Mouse (Mus musculus): Measurements from ENCODE around the gene Serpinf1.
"Not testable (repeated sequence)": the region's sequence is repeated elsewhere in the genome, so short reads cannot be mapped to it uniquely, and the experiment has no call there.

Gene Serpinf1

GRCm38 (mm10) chr11:75421375-75422012 is 1.0 kb downstream of the Serpinf1 start:
- no peak for DNase-seq (ENCODE audit: low spot score in 2 of 2)

DNA sequence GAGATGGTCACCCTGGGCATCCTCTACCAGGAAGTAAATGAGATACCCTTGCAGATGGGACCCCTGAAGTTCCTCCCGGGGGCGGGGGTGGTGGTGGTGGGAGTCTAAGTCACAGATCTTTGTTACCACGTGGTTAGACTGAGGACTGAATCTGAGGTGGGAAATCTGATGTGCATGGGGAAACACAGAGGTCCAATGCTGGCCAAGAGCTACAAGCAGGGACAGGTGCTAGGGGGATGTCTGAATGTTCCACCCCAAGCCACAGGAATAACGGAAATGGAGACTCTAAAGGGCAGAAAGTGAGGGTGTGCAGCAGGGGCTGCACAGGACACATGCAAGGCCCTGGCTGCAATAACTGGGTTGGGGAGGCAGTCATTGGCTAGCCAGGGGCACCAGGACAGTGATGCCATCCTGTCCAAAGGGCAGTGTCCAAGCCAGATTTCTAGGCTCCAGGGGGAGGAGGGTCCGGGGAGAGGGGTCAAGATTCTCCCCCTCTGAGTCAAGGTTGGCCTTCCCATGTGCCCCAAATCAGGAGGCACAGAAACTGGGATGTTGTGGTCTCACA is 1.6 kb downstream of the Serpinf1 start:
- no peak for DNase-seq (ENCODE audit: low spot score in 2 of 2)

- DNase-seq (ENCODE audit: low spot score in 2 of 2): no peak
These were observed 2.5 kb downstream of the Serpinf1 start for GRCm38 (mm10) chr11:75420037-75420436.

DNA sequence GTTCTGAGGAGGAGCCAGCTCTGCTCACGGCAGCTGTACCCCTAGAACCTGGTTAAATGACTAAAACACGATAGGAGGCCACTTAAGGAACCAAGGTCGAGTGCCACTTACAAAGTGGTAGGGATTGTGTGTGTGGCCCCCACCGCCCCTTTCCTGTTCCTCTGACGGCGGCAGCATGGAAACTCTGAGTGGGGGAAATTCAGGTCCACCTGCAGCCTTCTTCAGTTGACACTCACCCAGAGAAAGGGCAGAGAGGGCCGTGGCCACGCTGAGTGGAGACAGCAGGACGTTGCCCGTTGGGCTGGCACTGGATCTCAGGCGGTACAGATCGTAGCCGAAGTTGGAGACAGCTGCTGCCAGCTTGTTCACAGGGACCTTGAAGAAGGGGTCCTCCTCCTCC is 6.5 kb downstream of the Serpinf1 start:
- DNase-seq (ENCODE audit: low spot score in 2 of 2): no peak

- peak; percentile 22 to 33 for DNase-seq (ENCODE audit: low spot score in 2 of 2)
These were observed 7.4 kb downstream of the Serpinf1 start for GRCm38 (mm10) chr11:75415096-75415495.

DNA sequence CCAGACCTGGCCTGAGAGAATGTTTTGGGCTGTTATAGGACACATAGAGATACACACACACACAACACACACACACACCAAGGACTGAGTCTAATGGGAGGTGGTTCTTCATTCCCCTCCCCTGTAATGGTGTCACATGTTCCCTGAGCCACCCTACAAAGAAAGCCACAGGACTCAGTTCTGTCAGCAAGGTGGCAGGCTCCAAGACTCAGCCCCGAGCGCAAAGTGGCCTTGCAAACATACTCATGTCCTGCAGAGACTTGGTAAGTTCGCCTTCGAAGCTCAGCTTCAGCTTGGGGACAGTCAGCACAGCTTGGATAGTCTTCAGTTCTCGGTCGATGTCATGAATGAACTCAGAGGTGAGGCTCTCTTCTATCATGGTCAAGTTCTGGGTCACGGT is 11.9 kb downstream of the Serpinf1 start:
- DNase-seq (ENCODE audit: low spot score in 2 of 2): peak; percentile 39 to 48

GRCm38 (mm10) chr11:75409679-75410575 is 12.6 kb downstream of the Serpinf1 start:
- DNase-seq (ENCODE audit: low spot score in 2 of 2): peak; percentile 61 to 68

DNA sequence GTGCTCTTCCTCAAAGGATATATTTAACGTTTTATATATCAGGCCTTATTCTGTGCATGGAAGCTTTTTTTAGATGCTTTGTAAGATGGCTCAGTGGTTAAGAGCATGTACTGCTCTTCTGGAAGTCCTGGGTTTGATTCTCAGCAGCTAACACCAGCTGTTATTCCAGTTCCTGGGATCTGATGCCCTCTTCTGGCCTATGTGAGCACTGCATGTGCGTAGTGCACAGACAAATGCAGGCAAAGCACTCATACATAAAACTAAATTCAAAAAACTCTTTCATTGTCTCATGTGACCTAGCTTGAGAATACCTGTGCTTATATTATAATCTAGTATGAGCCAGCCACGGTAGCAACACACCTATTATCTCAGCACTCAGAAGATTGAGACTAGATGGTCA is 15.6 kb downstream of the Serpinf1 start:
- peak; percentile 64 to 82 for DNase-seq (ENCODE audit: low spot score in 2 of 2)

- no peak for DNase-seq (ENCODE audit: low spot score in 2 of 2)
These were observed 16.4 kb downstream of the Serpinf1 start for GRCm38 (mm10) chr11:75406104-75406503.

DNA sequence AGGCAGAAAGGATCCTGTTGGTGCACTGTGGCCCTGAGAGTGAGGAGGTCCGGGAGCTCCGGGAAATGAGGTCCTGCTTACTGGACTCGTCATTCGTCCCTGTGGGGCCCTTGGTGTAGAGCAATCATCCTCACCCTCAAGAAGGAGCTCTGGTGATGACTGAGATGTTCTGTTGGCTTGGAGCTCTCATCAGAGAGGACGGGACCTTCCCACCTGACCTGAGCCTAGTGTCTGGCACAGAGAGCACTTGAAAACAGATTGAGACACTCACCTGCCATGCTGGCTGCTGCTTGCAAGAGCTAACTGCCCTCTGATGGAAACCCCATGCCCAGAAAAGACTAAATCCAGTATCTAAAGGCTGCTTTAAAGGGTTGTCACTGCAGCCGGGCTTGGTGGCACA is 17.7 kb downstream of the Serpinf1 start:
- no peak for DNase-seq (ENCODE audit: low spot score in 2 of 2)

GRCm38 (mm10) chr11:75403301-75404052 is 19.0 kb downstream of the Serpinf1 start:
- no peak for DNase-seq (ENCODE audit: low spot score in 2 of 2)

DNA sequence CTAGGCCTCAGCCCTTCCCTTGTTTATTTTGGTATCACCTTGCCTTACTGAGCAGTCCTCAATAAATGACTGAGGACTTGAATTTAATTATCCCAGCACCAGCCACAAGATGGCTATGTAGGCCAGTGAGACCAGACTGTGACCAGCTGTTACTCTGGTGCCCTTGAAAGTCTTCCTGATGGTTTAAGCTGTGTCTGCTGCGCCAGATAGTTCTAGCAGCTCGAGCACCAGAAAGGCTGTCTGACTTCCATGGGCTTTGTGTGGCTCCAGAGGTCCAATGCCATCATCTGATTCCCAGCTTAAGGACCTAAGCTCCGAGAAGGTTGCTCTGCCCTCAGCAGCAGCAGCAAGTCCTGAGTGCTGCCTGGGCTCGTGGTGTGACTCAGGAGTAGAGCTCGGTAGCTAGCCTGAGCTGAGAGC is 20.2 kb downstream of the Serpinf1 start:
- peak in 1 of 2 experiments; percentile 36 for DNase-seq (ENCODE audit: low spot score in 2 of 2)

DNA sequence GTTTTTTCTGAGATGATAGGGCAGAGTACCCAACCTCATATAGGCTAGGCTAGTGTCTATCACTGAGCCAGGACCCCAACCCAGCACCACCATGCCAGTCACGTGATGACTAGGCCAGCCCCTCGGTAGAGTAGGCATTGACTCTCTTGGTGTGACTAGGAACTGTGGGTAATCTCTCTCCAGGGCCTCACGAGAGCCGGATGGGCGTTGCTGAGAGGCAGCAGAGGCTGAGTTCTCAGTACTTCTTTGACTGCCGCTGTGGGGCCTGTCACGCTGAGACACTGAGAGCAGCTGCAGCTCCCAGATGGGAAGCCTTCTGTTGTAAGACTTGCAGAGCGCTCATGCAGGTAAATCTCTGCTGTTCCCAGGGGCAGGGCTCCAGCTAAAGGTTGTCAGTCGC is 22.4 kb downstream of the Serpinf1 start:
- no peak for DNase-seq (ENCODE audit: low spot score in 2 of 2)

- no peak for DNase-seq (ENCODE audit: low spot score in 2 of 2)
These were observed 23.1 kb downstream of the Serpinf1 start for GRCm38 (mm10) chr11:75399411-75399841.

GRCm38 (mm10) chr11:75397452-75397851 is 25.0 kb downstream of the Serpinf1 start:
- no peak for DNase-seq (ENCODE audit: low spot score in 2 of 2)

DNA sequence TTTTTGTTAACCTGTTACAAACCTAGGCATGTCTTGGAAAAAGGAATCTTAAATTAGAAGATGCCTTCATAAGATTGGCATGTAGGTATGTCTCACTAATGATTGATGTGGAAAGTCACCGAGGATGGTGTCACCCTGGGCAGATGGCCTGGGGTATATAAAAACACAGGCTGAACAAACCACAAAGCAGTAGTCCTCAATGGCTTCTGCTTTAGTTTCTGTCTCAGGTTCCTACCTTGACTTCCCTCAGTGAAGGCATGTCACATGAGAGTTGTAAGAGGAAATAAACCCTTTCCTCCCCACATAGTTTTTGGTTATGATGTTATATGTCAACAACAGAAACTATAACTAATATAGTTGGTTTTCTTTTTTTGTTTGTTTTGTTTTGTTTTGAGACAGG is 26.9 kb downstream of the Serpinf1 start:
- no peak for DNase-seq (ENCODE audit: low spot score in 2 of 2)

- DNase-seq (ENCODE audit: low spot score in 2 of 2): not testable (repeated sequence)
These were observed 39.0 kb downstream of the Serpinf1 start for GRCm38 (mm10) chr11:75383529-75383928.

GRCm38 (mm10) chr11:75378786-75379185 is 43.7 kb downstream of the Serpinf1 start:
- not testable (repeated sequence) for DNase-seq (ENCODE audit: low spot score in 2 of 2)

DNA sequence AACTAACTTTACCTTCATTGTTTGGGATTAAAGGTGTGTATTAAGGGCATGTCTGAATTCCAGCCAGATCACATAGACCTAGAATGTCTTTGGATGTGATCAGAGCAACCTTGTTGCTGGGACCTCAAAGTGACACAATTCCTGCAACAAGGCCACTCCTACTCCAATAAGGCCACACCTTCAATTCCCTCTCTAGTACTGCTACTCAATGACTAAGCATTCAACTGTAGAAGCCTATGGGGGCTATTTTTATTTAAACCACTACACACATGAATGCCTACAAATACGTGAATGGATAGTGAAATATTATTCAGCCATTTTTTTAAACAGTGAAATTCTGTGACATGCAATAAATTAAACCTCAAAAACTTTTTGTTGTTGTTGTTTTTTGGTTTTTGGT is 45.4 kb downstream of the Serpinf1 start:
- DNase-seq (ENCODE audit: low spot score in 2 of 2): no peak
